Comparison of ENCODE assay signal across 1 mouse cellular context in genomic region chr3:153674359-153674758, GRCm38 (mm10).
TF ChIP-seq lines count a peak whose summit lies in the region.

No protein-coding gene starts in this region.

TF ChIP-seq in MEL, 35 proteins besides CTCF, POLR2A, EP300 and RAD21 (continued from another document):
- TF ChIP-seq MAX (IDR thresholded peaks at IDR 0.05; ENCODE audit: low read length) (no peak), JUND (IDR thresholded peaks at IDR 0.05; ENCODE audit: low read depth, low read length) (no peak), CHD2 (IDR thresholded peaks at IDR 0.05; ENCODE audit: low read length) (no peak), ELF1 (IDR thresholded peaks at IDR 0.05; ENCODE audit: low read depth, low read length) (no peak), SIN3A (IDR thresholded peaks at IDR 0.05; ENCODE audit: low read length) (no peak), ZNF384 (IDR thresholded peaks at IDR 0.05; ENCODE audit: low read depth, low read length) (peak; percentile 72), NRF1 (IDR thresholded peaks at IDR 0.05; ENCODE audit: insufficient read depth, low read depth, low read length, poor library complexity, severe bottlenecking) (no peak), TCF12 (IDR thresholded peaks at IDR 0.05; ENCODE audit: low read depth, low read length) (no peak; the same call in 1 of the 2 replicates)
